Mouse (Mus musculus) erythroblast, adult 5-6 weeks (primary cell): Measurements from ENCODE around the gene Ntf3. TPM values are rescaled to one million over a fixed set of nuclear protein-coding genes. Genes with fewer than 3 reads are reported as not detected.

Experiments used
- ATAC-seq: replicated peaks from 2 replicates; pipeline ENCODE4 v1.8.0; 2016; ENCODE audit warnings: moderate number of reproducible peaks, mild to moderate bottlenecking, moderate TSS enrichment, inconsistent platforms; ENCODE audit not compliant: poor library complexity, low FRiP score, severe bottlenecking
- total RNA-seq, 2 experiments: library from RNA; stranded (forward) in 1 of 2; stranded (reverse) in 1 of 2; fragments of 150-400 nt in 1 of 2; fragments of 200-764, 138-1000 nt in 1 of 2; gene quantifications; 2 replicates each; pipeline versions ENCODE4 v1.2.3 to v1.2.4; 2015 to 2017; ENCODE audit warnings: low replicate concordance in 2 of 2

Ntf3 gene
- total RNA-seq, 2 experiments from 2014 or later: not detected

GRCm38 (mm10) chr6:126160067-126160411, 6.7 kb downstream of the Ntf3 start:
- ATAC-seq: no peak

GRCm38 (mm10) chr6:126159279-126160066, 7.2 kb downstream of the Ntf3 start:
- ATAC-seq: no peak

GRCm38 (mm10) chr6:126155928-126156327, 10.8 kb downstream of the Ntf3 start:
- ATAC-seq: no peak

- no peak for ATAC-seq
These were observed 12.2 kb downstream of the Ntf3 start for GRCm38 (mm10) chr6:126154372-126154982.

- no peak for ATAC-seq
These were observed 13.6 kb downstream of the Ntf3 start for GRCm38 (mm10) chr6:126153154-126153553.

GRCm38 (mm10) chr6:126143659-126144058, 23.1 kb downstream of the Ntf3 start:
- ATAC-seq: no peak

- ATAC-seq: no peak
These were observed 24.0 kb downstream of the Ntf3 start for GRCm38 (mm10) chr6:126142741-126143140.

- no peak for ATAC-seq
These were observed 24.6 kb downstream of the Ntf3 start for GRCm38 (mm10) chr6:126142021-126142554.

GRCm38 (mm10) chr6:126141472-126141871, 25.2 kb downstream of the Ntf3 start:
- no peak for ATAC-seq

GRCm38 (mm10) chr6:126140961-126141360, 25.7 kb downstream of the Ntf3 start:
- ATAC-seq: no peak

- no peak for ATAC-seq
These were observed 26.3 kb downstream of the Ntf3 start for GRCm38 (mm10) chr6:126140416-126140815.

GRCm38 (mm10) chr6:126134155-126134906, 32.4 kb downstream of the Ntf3 start:
- ATAC-seq: no peak

GRCm38 (mm10) chr6:126128238-126128637, 38.5 kb downstream of the Ntf3 start:
- no peak for ATAC-seq

GRCm38 (mm10) chr6:126118247-126118646, 48.5 kb downstream of the Ntf3 start:
- no peak for ATAC-seq

- no peak for ATAC-seq
These were observed 49.5 kb downstream of the Ntf3 start for GRCm38 (mm10) chr6:126117191-126117590.

- ATAC-seq: no peak
These were observed 51.6 kb downstream of the Ntf3 start for GRCm38 (mm10) chr6:126114934-126115633.

GRCm38 (mm10) chr6:126110892-126111835, 55.5 kb downstream of the Ntf3 start:
- no peak for ATAC-seq

- ATAC-seq: no peak
These were observed 57.5 kb downstream of the Ntf3 start for GRCm38 (mm10) chr6:126109184-126109583.

GRCm38 (mm10) chr6:126108771-126109170, 57.9 kb downstream of the Ntf3 start:
- ATAC-seq: no peak
